Mouse (Mus musculus): ENCODE data around the gene Msrb2.

Msrb2 gene

GRCm38 (mm10) chr2:19371390-19372158, at the start of gene Msrb2:
Gene Msrb2 (plus strand): TSS chr2:19371440.
- peak; percentile 2 for DNase-seq (ENCODE audit: extremely low read depth, insufficient read length, low spot score)

- no peak for DNase-seq (ENCODE audit: extremely low read depth, insufficient read length, low spot score)
Measured at GRCm38 (mm10) chr2:19322448-19322847, 48.8 kb upstream of the Msrb2 start.

GRCm38 (mm10) chr2:19326376-19326775, 44.9 kb upstream of the Msrb2 start:
- no peak for DNase-seq (ENCODE audit: extremely low read depth, insufficient read length, low spot score)

- peak; percentile 2 for DNase-seq (ENCODE audit: extremely low read depth, insufficient read length, low spot score)
Measured at GRCm38 (mm10) chr2:19327811-19328210, 43.4 kb upstream of the Msrb2 start.

GRCm38 (mm10) chr2:19343901-19344635, 27.2 kb upstream of the Msrb2 start:
- DNase-seq (ENCODE audit: extremely low read depth, insufficient read length, low spot score), result peak; percentile 7

- peak; percentile 18 for DNase-seq (ENCODE audit: extremely low read depth, insufficient read length, low spot score)
Measured at GRCm38 (mm10) chr2:19344636-19345413, 26.4 kb upstream of the Msrb2 start.

- DNase-seq (ENCODE audit: extremely low read depth, insufficient read length, low spot score), result no peak
Measured at GRCm38 (mm10) chr2:19345414-19345964, 25.8 kb upstream of the Msrb2 start.

- DNase-seq (ENCODE audit: extremely low read depth, insufficient read length, low spot score), result no peak
Measured at GRCm38 (mm10) chr2:19348454-19348853, 22.8 kb upstream of the Msrb2 start.

- no peak for DNase-seq (ENCODE audit: extremely low read depth, insufficient read length, low spot score)
Measured at GRCm38 (mm10) chr2:19350167-19350566, 21.1 kb upstream of the Msrb2 start.

- no peak for DNase-seq (ENCODE audit: extremely low read depth, insufficient read length, low spot score)
Measured at GRCm38 (mm10) chr2:19351615-19352253, 19.5 kb upstream of the Msrb2 start.

- no peak for DNase-seq (ENCODE audit: extremely low read depth, insufficient read length, low spot score)
Measured at GRCm38 (mm10) chr2:19353158-19353557, 18.1 kb upstream of the Msrb2 start.

GRCm38 (mm10) chr2:19362880-19363279, 8.4 kb upstream of the Msrb2 start:
- no peak for DNase-seq (ENCODE audit: extremely low read depth, insufficient read length, low spot score)

GRCm38 (mm10) chr2:19366426-19366825, 4.8 kb upstream of the Msrb2 start:
- DNase-seq (ENCODE audit: extremely low read depth, insufficient read length, low spot score), result no peak

- DNase-seq (ENCODE audit: extremely low read depth, insufficient read length, low spot score), result no peak
Measured at GRCm38 (mm10) chr2:19367114-19367513, 4.1 kb upstream of the Msrb2 start.

GRCm38 (mm10) chr2:19373695-19374094, 2.5 kb downstream of the Msrb2 start:
- DNase-seq (ENCODE audit: extremely low read depth, insufficient read length, low spot score), result no peak

- no peak for DNase-seq (ENCODE audit: extremely low read depth, insufficient read length, low spot score)
Measured at GRCm38 (mm10) chr2:19380446-19380950, 9.3 kb downstream of the Msrb2 start.

- no peak for DNase-seq (ENCODE audit: extremely low read depth, insufficient read length, low spot score)
Measured at GRCm38 (mm10) chr2:19380986-19381385, 9.7 kb downstream of the Msrb2 start.

GRCm38 (mm10) chr2:19382206-19382605, 11.0 kb downstream of the Msrb2 start:
- DNase-seq (ENCODE audit: extremely low read depth, insufficient read length, low spot score), result no peak

- no peak for DNase-seq (ENCODE audit: extremely low read depth, insufficient read length, low spot score)
Measured at GRCm38 (mm10) chr2:19383006-19383405, 11.8 kb downstream of the Msrb2 start.

GRCm38 (mm10) chr2:19385772-19386171, 14.5 kb downstream of the Msrb2 start:
- no peak for DNase-seq (ENCODE audit: extremely low read depth, insufficient read length, low spot score)
